Mouse (Mus musculus): ENCODE data around the gene Abcc4.

The Abcc4 gene

DNA sequence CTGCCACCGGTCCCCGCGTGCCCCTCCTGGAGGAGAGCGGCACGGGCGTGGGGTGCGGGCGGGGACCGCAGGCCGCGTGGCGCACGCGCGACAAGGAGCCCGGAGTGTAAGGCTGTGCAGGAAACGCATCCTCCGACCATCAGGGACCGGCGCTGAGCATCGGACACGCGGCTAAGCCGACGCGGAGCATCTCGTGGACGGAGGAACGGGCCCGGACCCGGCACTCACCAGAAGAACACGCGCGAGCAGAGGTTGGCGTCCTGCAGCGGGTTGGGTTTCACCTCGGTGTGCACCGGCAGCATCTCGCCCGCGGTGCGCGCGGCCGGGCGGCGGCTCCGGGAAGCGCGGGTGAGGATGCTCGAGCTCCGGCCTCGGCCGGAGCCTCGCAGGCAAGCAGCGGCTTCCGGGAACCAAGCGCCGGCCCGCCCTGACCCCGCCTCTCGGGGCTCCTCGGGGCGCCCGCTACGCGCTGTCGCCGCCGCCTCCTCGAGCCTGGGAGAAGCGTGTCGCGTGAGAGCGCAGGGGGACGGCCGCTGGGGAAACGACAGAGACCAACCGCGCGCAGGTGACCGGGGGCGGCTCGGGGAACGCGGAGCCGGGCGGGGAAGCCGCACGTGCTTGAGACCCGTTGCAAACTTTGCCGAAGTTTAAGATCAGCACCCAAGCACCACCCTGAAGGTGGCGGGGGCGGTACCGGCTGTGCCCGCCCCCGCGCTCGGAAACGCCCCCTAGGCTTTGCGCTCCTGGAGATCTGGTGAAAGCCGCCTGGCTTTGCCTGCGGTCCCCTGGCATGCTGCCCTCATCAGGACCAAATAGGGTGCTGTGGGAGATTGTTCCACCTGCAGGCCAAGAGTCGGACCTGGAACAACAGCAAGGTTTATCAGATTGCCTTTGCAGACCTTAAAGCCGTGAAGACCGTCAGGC is at the start of gene Abcc4:
Gene Abcc4 (minus strand): TSS at position 412 of the 924 bp plus-strand sequence.
- DNase-seq (ENCODE audit: low read depth, low spot score), result peak; percentile 88

DNA sequence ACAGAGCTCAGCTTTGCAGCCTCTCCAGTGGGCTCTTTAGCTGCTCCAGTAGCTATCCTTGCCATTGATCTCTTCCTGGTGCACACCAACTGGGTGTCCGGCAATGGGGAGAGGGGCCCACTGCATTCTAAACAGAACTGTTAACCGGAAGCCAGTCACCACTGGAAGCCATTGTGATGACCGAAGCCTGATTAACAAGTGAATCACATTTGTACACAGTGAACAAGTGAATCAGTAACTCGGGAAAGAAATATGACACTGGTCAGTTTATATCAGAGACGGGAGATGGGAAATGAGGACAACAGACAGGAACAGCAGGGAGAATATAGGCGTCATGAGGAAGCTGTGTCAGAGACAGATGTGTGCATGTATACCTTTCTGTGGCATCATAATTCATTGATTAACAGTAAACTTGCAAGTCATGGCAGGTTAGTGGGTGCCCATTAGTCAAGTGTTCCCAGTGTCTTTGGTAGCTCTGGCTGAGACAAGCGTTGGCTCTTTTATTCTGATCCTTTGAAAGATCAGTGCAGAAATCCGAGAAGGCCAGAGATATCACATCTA is 45.3 kb upstream of the Abcc4 start:
- peak; percentile 94 for DNase-seq (ENCODE audit: low read depth, low spot score)

DNA sequence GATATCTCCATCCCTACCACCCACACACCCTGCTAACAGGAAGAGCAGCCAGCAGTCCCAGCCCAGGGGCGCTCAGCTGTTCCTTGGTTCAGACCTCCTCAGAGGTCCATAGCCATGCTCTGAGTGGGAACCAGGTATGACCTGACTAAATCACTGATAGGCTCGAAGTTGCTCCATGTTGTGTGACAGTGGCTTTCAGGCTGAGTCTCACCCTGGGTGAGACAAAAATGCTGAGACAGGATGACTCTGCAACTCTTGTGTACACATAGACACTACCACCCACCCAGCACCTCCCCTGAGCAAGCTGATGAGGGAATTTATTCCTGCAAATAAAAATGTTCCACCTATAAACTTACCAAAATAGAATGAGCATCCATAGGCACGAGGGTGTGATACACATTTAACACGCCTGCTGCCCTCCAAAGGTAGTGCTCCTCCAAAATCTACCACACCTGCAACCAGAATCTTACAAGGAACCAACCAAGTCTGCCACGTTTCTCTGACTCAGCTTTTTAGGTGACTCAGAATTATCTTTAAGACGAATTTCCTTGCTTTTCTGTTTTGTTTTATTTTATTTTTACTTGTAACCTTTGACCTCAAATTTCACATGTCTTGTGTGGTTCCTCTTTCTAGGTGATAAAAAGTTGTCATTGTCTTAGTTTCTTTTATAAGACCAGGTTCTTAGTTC is 44.6 kb upstream of the Abcc4 start:
- peak; percentile 82 for DNase-seq (ENCODE audit: low read depth, low spot score)

DNA sequence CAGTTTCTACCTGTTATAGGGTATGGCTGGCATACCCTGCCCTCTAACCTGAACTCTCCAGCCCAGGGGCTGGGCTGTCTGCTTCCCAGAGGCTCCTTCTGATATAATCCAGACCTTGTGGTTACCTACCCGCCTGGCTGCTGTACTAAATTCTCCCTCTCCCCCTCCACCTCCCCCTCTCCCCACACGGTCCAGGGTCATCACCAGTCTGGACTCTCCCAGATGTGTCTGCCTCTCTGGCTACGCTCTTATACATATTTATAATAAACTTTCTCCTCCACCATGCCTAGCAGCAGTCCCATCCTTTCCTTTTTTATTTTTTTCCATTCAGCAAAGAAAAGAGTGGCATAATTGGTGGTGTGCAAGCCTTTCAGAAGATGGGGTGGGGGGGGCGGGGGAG is 43.7 kb upstream of the Abcc4 start:
- DNase-seq (ENCODE audit: low read depth, low spot score), result no peak

DNA sequence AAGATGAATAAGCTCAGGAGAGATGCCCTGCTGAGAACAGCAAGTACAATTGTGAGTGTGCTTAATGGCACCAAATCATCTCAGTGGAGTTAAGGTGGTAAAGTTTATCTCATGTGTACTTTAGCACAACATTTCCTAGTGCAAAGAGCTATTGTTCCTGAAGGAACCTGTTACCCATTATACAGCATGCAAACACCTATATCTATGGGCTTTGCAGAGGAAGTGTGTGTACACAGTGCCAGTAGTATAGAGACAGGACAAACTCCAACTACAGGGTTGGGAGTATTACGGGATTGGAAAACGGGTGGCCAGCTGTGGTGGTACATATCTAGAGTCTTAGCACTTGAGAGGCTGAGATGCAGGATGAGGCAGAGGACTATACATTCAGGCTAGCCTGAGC is 43.0 kb upstream of the Abcc4 start:
- DNase-seq (ENCODE audit: low read depth, low spot score), result no peak

DNA sequence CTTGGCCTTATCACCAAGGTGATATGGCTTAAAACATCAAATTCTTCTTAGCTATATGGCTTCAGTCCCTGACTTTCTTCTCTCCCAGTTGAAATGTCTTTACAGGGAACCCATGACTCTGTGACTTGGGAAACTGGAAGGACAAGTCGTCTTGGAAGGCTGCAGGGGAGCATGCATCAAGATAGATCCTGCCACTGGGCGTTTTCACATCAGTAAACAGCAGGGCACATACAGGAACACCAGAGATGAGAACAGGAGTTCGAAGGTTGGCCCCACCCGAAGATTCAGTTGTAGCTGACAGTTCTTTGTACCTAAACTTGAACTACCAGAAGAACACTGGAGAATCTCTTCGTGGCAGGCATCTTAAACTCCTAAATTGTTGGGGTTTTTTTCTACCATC is 36.8 kb upstream of the Abcc4 start:
- no peak for DNase-seq (ENCODE audit: low read depth, low spot score)

DNA sequence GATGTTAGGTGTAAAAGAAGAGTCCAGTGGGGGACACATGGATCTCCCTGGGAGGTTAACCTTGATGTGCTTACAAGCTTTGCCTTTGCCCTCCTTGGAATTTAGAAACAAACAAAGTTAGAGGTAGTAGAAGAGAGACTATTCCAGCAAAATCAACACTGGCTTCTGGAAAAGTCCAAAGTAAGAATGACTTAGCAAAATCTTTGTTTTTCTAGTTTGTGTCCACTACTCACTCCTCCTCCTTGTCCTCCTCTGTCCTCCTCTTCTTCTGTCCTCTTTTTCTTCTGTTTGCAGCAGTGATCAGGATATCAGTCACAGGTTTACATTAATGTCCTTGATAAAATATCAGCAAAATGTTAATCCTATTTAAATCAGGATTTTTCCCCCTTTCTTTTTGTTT is 35.8 kb upstream of the Abcc4 start:
- no peak for DNase-seq (ENCODE audit: low read depth, low spot score)

DNA sequence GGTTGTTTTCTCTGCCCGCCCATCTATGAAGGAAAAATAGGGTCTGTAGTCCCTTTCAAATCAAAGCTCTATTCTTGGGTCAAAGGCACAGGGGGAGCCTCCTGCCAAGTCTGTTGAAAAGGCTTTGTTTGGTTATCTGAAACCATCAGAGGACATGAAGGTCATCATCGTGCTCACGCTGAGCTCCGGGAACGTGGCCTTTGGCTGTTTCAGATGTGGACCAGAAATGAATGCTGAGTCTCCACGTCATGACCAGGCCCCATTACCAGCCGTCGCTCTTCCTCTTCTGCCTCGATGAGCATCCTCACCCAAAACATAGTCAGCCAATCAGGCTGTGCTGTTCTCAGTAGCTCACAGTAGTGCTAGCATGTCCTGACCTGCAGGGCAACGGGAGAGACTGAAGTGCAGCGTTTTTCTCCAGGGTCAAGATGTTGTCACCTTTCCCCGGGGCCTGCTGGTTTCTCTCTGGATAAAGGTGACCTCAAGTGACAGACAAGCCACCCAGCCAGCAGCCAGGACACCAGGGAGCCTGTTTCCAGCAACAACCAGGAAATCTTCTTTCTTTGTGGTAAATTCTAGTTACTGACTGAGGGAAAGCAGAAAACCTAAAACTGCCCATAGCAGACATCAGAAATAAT is 31.4 kb upstream of the Abcc4 start:
- peak; percentile 81 for DNase-seq (ENCODE audit: low read depth, low spot score)

DNA sequence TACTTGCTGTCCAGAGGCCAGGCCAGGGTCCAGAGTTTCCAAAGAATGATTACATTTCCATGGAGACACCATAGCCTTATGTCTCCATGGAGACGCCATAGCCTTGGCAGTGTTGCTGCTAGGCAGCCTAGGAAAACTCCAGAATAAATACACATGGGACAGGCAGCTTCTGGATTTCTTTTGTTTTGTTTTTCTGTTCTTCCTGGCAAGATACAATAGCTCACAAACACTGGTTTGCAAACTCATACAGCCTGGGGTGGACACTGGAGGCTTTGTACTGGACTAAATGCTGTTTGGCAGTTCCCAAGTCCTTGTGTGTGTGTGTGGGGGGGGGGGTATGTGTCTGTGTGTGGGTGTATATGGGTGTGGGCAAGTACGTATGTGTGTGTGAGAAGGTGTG is 29.1 kb upstream of the Abcc4 start:
- DNase-seq (ENCODE audit: low read depth, low spot score), result no peak

DNA sequence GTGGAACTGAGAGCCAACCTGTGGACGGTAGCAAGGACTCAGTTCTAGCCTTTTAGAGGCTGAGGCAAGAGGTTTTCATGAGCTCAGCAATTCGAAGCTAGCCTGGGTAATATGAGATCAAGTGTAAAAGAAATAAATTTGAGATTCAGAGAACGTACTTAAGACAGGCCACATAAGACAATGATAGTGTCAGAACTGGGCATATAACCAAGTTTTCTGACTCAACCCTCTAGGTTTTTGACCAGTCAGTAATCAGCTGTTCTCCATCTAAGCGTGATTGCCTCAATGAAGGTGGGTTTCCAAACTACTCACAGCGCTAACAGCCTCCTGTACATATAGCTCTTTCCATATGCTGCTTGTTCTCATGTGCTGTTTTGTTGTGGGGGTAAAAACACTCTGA is 27.1 kb upstream of the Abcc4 start:
- DNase-seq (ENCODE audit: low read depth, low spot score), result no peak

DNA sequence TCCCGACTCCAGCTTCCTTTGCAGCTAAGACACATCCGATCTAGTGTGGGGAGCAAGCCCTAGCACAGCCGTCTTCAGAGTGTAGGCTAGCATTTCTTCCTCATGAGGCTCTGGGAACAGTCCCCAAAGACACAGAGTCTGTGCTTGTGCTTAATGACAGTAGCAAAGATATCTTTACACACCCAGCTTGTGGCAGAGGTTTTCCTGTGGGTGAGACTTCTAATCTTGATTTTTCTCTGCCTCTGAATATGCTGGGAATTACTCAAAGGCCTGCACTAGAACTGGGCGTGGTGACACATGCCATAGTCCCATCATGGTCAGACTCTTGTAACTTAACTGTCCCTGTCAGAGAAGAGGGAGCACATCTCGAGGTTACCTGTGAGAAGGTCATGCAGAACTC is 24.6 kb upstream of the Abcc4 start:
- no peak for DNase-seq (ENCODE audit: low read depth, low spot score)

DNA sequence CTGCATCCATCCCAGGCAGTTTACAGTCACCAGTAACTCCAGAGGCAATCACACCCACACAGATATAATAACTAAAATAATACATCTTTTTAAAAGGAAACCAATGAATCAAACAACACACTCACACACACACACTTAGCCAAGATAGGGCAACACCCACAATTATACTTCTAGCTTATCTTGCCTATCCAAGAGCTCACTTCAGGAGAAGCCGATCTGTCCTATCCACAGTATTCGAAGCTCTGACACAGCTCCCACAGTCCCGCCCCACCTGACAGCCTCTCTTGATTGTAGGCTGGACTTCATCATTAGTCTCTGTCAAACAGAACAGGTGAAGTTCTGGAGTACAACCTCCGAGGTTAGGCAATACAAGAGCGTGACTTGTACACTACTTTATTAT is 19.4 kb upstream of the Abcc4 start:
- DNase-seq (ENCODE audit: low read depth, low spot score), result no peak

DNA sequence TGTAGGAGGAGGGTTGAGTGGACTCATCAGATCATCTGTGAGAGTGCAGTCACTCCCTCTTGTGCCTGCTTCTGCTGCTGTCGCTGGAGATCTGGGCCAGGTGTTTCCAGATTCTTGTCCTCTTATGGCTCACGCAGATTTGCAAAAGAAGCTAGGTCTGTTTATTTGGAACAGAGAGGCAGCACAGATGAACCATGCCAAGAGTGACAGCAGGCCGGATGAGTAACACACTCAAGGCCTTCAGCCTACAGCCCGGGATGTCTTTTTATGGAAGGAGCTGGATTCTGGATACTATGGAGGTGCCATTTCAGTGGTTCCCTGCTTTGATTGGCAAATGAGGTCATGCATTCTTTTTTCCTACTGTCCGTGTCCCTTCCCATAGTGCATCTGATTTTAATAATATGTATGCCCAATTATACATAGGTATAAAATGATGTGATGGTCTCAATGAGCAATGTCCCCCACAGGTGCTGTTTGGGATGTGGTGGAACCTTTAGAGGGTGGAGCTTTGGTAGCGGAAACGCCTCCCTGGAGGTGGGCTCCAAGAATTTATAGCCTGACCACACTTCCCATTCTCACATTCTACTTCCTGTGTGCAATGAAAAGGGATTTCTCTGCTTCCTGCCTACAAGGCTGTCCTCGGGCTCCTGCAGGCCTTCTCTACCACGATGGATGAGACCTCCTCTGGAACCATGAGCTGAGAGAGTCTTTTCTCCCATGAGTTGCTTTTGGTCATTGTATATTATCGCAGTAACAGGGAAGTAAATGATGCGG is 18.1 kb upstream of the Abcc4 start:
- no peak for DNase-seq (ENCODE audit: low read depth, low spot score)

DNA sequence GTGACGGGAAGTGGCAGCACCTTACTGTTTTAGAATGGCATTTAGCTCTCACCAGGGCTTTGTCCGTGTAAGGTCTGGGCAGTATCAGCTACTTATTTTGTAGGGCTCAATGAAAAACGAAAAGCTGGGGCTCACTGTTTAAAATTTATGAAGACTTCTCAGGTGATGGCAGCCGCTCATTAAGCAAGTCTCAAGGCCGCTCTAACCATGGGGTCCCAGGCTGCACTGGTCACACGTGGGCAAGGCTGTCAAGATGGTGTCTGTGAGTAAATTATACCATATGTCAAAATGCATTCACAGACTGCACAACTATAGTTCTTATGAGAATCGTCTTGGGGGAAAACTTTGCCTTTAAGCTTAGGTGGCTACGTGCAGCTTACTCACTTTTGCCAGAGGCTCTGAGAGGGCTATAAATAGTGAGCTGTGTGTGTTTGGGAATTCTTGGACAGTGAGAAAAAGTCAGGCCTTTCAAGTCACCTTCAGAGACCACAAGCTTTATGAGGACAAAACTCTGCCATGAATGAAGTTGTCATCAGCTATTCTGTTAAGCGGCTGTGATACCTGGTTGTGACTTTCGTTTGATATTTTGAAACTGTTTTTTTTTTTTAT is 13.7 kb upstream of the Abcc4 start:
- DNase-seq (ENCODE audit: low read depth, low spot score), result no peak

DNA sequence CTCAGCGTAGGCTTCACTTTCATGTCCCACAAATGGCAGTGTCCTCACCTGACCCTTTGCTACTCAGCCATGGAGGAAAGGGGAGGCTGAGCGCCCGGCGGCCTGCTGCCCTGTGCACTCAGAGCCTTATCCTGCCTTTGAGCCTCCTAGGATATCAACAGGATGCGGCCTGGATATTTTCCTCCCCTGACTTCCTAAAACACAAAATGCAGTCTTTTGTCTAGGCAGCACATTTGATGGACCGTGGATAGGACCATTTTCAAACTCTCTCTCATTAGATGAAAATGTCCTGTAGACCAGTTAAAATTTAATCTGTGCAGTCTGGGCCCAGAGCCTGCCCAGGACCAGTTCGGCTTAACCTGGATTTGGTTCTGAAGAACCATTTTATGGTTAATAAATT is 12.6 kb upstream of the Abcc4 start:
- no peak for DNase-seq (ENCODE audit: low read depth, low spot score)

DNA sequence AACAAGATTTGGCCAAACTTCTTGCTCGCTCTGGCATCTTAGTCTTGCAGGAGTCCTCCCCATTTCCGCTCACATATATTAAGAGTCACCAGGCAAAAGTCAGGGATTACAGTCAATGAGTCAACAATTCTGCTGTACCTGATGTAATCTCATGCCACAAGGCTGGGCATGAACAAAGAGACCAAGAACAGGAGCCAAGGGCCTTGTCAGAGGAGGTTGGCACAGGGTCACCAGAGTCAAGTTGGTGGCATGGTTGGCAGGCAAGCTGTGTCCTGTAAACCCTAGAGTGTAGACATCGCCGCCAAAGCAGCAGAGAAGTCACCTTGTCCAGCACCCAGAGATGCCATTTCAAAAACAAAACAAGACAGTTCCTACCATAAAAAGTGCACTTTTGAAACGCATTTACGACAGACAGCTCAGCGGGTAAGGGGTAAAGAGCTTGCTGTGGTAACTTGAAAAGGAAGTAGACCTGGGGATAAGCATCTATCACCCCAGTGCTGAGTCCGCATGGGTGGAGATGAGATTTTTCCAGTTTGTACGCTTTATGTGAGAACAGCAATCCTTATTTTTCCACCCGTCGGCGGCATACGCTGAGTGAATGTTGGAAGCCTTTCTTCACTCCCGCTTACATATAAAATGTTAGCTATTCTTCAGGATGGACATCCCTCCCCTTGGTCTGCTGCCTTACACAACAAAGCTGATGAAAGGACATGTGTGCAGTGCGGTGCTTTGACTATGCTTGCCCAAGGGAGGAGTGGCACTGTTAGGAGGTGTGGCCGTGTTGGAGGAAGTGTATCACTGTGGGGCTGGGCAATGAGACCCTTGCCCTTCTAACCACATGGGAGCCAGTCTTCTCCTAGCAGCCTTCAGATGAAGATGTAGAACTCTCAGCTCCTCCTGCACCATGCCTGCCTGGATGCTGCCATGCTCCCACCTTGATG is 10.6 kb upstream of the Abcc4 start:
- no peak for DNase-seq (ENCODE audit: low read depth, low spot score)

DNA sequence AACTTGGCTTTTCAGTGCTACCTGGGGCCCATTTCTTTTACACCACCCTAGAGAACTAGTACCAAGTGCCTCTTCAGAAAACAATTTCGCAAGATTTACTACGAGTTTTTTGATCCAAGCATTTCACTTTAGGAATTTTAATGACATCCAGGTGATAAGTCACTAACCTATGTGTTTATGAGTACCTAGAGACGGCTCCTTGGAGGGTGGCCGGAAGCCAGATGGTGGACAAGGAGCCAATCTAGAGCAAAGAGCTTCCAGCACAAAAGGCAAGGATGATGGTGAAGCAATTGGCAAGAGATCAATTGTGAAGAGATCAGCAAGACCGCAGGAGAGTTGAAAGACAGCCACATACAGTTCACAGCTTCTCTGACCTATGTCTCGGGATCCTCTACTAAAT is 8.7 kb upstream of the Abcc4 start:
- no peak for DNase-seq (ENCODE audit: low read depth, low spot score)

DNA sequence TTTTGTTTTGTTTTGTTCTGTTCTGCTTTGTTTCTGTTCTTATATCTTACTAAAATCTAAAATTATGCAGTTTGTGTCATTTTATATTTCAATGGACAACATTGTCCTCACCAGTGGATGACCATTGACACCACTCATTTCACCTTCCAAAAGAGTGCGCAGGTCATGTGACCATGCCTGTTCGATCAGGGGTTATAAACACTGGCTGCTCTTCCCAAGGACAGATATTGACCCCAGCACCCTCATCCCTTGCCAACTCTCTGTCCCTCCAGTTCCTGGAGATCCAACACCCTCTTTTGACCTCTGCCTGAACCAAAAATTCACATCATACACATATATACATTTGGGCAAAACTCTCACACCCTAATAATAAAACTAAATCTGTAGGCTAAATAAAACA is 8.3 kb upstream of the Abcc4 start:
- DNase-seq (ENCODE audit: low read depth, low spot score), result no peak

DNA sequence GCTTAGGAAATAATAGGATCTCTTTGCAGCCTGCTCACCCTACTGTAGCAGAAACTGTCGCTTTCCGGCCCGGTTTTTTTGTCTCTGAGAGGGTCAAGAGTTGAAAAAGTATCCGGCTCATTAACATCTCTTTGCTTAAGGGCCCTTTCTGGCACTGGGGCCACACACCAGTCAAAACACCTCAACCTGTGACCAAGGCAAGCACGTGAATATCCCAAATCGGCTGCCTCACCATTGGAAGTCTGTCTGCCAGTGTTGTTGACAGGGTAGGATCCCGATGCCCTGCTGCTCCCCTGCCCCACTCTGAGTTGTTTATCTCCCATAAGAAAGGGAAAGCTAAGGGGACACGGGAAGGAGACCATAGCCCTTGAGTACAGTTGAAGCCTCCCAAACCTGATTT is 7.8 kb upstream of the Abcc4 start:
- no peak for DNase-seq (ENCODE audit: low read depth, low spot score)

DNA sequence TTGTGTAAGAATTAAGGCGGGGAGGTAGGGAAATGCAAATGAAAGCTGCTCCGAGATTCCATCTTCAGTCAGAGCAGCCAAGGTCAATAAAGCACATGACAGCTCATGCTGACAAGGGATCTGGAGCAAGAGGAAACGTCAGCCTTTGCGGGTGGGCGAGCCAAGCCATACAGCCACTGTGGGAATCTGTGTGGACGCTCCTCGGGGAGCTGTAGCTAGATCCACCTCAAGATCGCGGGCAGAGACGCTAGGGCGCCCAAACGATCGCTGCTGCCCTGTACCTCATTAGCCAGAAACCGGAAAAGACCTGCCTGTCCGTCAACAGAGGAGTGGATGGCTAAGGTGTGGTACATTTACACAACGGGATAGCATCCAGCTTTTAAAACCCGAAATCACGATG is 7.4 kb upstream of the Abcc4 start:
- DNase-seq (ENCODE audit: low read depth, low spot score), result peak; percentile 90

Measured in R1 (cell line).